Mouse (Mus musculus) MEL (cell line): ENCODE data around the gene Zfp827.

Experiments
- BHLHE40 ChIP-seq: IDR thresholded peaks from 2 replicates; pipeline ENCODE4 v1.6.1; 2012; ENCODE audit warnings: low read depth, mild to moderate bottlenecking, inconsistent platforms, low read length, improper control_type of control experiment, borderline replicate concordance
- CTCF ChIP-seq, 3 experiments: IDR thresholded peaks in 2 of 3; conservative IDR thresholded peaks in 1 of 3; 2 replicates each; pipeline ENCODE4 v1.5.1; 2011 to 2012; ENCODE audit warnings: low read length in 3 of 3, low read depth in 2 of 3, mild to moderate bottlenecking in 2 of 3, improper control_type of control experiment in 1 of 3, inconsistent platforms in 1 of 3, mixed read lengths in 1 of 3, moderate library complexity in 1 of 3; ENCODE audit not compliant: control insufficient read depth in 1 of 3, insufficient read depth in 1 of 3, poor library complexity in 1 of 3, severe bottlenecking in 1 of 3
- EP300 ChIP-seq, 2 experiments: IDR thresholded peaks; 2 replicates each; pipeline ENCODE4 v1.6.1; 2011; ENCODE audit warnings: improper control_type of control experiment in 2 of 2, low read length in 2 of 2, low read depth in 1 of 2, mild to moderate bottlenecking in 1 of 2
- GABPA ChIP-seq: IDR thresholded peaks from 2 replicates; pipeline ENCODE4 v1.6.1; 2012; ENCODE audit warnings: low read depth, mild to moderate bottlenecking, inconsistent platforms, low read length, improper control_type of control experiment, moderate library complexity
- GATA1 ChIP-seq: IDR thresholded peaks from 2 replicates; pipeline ENCODE4 v1.6.1; 2011; ENCODE audit warnings: low read depth, low read length, improper control_type of control experiment
- MAFK ChIP-seq: IDR thresholded peaks from 2 replicates; pipeline ENCODE4 v1.6.1; 2011; ENCODE audit warnings: low read depth, mild to moderate bottlenecking, low read length, improper control_type of control experiment, borderline replicate concordance
- MAX ChIP-seq: IDR thresholded peaks from 2 replicates; pipeline ENCODE4 v1.6.1; 2011; ENCODE audit warnings: low read length, improper control_type of control experiment
- MYC ChIP-seq: IDR thresholded peaks from 2 replicates; pipeline ENCODE4 v1.6.1; 2011; ENCODE audit warnings: low read depth, mild to moderate bottlenecking, low read length, improper control_type of control experiment, moderate library complexity
- POLR2A ChIP-seq, 2 experiments: IDR thresholded peaks; 2 replicates each; pipeline ENCODE4 v1.6.1; 2011 to 2012; ENCODE audit warnings: low read length in 2 of 2, mild to moderate bottlenecking in 2 of 2, control low read depth in 1 of 2, improper control_type of control experiment in 1 of 2, low read depth in 1 of 2, moderate library complexity in 1 of 2; ENCODE audit not compliant: control insufficient read depth in 1 of 2, insufficient read depth in 1 of 2, poor library complexity in 1 of 2
- SIN3A ChIP-seq: IDR thresholded peaks from 2 replicates; pipeline ENCODE4 v1.6.1; 2012; ENCODE audit warnings: low read length, improper control_type of control experiment, inconsistent platforms
- TAL1 ChIP-seq: IDR thresholded peaks from 2 replicates; pipeline ENCODE4 v1.6.1; 2012; ENCODE audit warnings: mild to moderate bottlenecking, inconsistent platforms, low read length, moderate library complexity, mixed read lengths
- USF1 ChIP-seq: IDR thresholded peaks from 2 replicates; pipeline ENCODE4 v1.6.1; 2014; ENCODE audit warnings: low read depth, mild to moderate bottlenecking, inconsistent platforms, low read length, improper control_type of control experiment, moderate library complexity
- ZMIZ1 ChIP-seq: IDR thresholded peaks from 2 replicates; pipeline ENCODE4 v1.6.1; 2012; ENCODE audit warnings: low read depth, mild to moderate bottlenecking, inconsistent platforms, low read length, improper control_type of control experiment, moderate library complexity
- ZNF384 ChIP-seq: IDR thresholded peaks from 2 replicates; pipeline ENCODE4 v1.6.1; 2012; ENCODE audit warnings: low read depth, mild to moderate bottlenecking, inconsistent platforms, low read length, improper control_type of control experiment

GRCm38 (mm10) chr8:79081333-79081732, 53.1 kb downstream of the Zfp827 start:
- TF ChIP-seq MYC (no peak), ZNF384 (no peak), POLR2A (IDR thresholded peaks at IDR 0.05; ENCODE audit: control insufficient read depth in 1 of 2, insufficient read depth in 1 of 2, low read depth in 1 of 2, low read length in 2 of 2, poor library complexity in 1 of 2) (no peak), EP300 (IDR thresholded peaks at IDR 0.05; ENCODE audit: low read depth in 1 of 2, low read length in 2 of 2) (no peak), TAL1 (no peak), CTCF (IDR thresholded peaks at IDR 0.05 in 2 of 3, conservative IDR thresholded peaks at IDR 0.05 in 1 of 3; ENCODE audit: control insufficient read depth in 1 of 3, insufficient read depth in 1 of 3, low read depth in 2 of 3, low read length in 3 of 3, poor library complexity in 1 of 3, severe bottlenecking in 1 of 3) (no peak), USF1 (no peak), BHLHE40 (no peak), ZMIZ1 (no peak), SIN3A (no peak), GATA1 (no peak), MAX (no peak), MAFK (no peak), GABPA (no peak)
